Mouse (Mus musculus) thymus, postnatal 4 days (tissue): ENCODE measurements at regions not wholly inside any gene's neighbourhood (a gene's known extent, or its start where the extent isn't known, plus 50 kb on each side); places are given as distances from the start of the nearest gene placed in this dataset.

ENCODE experiments used
- DNase-seq: peaks from one replicate; pipeline ENCODE4 v3.0.0; 2021

DNA sequence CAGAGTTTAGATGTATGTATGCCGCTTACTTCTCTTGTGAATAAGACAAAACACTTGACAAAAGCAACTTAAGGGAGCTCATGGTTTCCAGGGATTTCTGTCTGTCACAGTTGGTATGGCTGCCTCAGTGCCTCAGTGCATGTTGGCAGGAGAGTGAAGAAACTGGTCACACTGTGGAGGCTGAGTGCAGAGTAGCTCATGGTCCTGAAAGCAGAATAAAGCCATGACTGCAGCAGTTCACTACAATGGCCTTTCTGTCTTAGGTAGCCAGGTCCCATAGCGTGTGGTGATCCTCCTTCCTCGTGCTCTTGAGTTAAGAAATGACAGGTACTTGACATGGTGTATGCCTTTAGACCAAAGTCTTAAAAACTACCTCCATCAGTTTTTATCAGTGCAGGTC, 178.0 kb upstream of the Marcks start:
- DNase-seq = no peak

GRCm38 (mm10) chr10:37315804-37316203, 177.1 kb upstream of the Marcks start:
- no peak for DNase-seq

DNA sequence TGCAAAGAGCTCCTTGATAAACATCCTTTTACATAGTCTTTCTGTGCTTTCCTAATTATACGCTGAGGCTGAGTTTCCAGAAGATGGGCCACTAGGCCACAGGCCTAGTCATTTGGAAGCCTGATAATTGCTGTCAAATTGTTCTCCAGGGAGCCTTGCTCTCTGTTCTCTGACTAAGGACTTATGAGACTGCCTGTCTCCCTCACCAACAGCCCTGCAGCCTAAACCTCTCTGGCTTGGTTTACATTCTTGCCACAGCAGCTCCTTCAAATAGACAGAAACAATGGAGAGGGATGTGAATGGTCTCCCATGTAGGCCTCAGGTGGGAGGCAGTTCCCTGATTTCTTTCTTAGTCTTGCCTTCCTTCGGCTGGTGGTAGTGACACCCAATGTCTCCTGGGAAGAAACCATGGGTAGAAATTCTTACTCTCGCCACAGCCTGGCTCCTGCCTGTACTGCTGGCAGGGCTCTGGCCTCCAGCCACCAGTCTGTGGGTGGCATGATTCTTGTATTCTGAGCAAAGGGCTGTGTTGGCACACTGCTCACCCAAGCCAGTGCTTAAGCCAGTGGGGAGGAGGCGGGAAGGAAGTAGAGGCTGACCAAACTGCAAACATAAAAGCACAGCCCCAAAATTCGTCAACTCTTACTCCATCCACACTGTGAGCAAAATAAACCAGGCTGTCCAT, 176.2 kb upstream of the Marcks start:
- no peak for DNase-seq

DNA sequence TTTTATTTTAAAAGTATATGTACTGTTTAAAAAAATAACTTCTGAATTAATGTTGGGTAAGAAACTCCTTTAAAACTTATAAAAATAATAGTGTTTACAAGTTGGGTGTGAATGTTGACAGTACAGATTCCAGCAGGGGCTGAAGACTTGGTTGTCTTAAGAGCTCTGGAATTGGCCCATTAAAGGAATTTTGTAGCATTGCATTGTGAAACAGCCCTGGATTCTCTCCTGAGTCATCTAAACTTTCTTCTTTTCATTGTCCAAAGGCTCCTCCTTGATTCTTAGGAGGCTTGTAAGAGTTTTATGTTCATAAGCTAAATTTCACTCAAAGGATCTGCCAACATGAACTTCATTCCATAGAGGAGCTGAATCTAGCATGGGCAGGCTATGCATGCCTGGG, 174.7 kb upstream of the Marcks start:
- no peak for DNase-seq

GRCm38 (mm10) chr10:37310266-37310945, 171.7 kb upstream of the Marcks start:
- no peak for DNase-seq

DNA sequence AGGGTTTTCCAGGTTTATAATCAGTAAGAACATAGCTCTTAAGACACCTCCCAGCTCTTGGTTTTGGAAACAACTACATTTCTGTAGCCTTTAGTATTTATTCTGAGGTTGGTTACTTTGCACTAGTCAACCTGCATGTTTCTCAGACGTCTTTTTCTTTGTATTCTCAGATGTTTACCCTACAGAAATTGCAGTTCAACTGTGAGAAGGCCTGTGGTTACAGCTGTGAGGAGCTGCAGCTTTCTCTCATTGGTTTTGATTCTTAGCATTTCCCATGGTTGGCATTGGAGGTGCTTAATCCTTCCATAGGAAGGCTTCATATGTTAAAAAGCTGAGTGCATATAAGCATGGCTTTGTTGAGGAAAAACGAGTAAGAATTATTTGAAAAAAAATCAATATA, 165.9 kb upstream of the Marcks start:
- DNase-seq = no peak

GRCm38 (mm10) chr10:37300181-37300889, 161.6 kb upstream of the Marcks start:
- no peak for DNase-seq

DNA sequence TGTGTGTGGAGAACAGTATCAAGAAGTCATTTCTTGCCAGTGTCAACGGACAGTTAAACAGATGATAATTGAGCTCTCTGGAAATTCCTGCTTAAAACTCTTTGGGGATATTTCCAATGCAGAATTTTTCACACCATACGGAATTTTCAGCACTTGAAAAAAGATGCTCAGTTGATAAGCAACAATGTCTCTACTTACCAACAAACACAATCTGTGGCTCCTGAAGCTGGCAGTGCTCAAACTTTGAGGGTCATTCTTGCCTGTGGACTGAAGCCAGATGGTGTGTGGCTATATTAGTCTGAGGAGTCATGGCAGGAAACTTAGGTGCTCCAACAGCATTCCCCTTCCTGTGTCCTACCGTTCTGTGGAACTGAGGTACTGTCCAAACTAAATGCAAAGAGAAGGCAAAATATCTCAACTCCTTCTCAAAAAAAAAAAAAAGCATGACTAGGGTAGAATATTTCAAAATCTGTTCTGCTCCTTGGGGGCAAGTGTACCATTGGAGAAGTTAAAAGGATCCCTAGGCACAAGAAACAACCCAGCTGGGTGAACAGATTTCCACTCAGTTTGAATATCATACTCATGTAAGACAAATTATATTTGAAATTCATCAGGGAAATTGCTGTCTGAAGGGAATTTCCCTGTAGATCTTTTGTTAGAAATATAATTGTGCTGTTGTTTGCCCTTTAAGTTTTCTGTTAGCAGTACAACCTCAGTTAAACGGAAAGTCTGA, 160.1 kb upstream of the Marcks start:
- DNase-seq = no peak

- DNase-seq = no peak
Measured at GRCm38 (mm10) chr10:37294231-37294630, 155.5 kb upstream of the Marcks start.

DNA sequence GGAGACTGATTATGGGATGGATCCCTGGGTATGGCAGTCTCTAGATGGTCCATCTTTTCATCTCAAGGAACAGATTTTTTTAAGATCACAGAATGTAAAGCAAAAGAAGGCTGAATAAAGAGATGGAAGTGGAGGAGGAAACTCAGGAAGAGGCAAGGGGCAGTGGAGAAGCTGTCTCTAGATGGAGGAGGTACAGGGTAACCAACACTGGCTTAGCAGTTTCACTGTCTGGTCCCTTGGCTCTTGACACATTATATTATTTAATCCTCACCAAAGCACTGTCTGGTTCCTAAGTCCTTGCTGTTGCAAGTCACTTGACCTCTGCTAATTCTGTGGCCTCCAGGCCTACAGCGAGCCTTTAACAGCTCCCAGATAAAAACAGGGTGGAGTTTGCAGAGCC, 154.6 kb upstream of the Marcks start:
- DNase-seq = no peak

DNA sequence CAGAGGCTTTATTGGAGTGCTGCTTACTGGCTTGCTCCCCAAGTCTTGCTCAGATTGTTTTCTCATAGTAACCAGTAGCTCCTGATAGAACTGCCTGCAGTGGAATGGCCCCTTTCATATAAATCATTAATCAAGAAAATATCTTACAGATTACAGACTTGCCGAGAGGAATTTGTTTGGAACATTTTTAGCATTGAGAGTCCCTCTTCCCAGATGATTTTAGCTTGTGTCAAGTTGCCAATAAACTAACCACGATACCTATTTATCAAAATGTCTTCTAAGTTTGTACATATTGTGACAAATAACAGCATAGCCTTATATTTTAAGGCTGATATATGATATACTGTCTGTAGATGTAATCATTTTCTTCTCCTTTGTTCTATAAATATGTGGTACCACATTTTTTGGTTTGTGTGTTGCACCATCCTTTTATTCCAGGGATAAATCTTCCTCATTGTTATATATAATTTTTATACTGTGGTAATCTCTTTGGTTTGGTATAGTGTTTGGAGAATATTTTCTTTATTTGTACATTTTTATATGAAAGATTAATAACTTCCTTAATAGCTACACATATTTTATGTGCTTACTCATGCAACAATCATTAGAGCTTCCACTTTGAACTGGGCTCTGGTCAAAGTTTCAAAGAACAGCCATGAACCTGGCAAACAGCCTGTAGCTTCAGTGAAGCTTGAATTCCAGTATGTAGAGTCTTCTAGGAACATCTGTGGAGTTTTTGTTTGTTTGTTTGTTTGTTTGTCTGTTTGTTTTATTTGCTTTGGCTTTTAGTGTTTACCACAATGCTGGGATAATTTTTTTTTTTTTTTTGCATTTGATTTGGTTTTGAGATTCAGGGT, 153.1 kb upstream of the Marcks start:
- DNase-seq = no peak

DNA sequence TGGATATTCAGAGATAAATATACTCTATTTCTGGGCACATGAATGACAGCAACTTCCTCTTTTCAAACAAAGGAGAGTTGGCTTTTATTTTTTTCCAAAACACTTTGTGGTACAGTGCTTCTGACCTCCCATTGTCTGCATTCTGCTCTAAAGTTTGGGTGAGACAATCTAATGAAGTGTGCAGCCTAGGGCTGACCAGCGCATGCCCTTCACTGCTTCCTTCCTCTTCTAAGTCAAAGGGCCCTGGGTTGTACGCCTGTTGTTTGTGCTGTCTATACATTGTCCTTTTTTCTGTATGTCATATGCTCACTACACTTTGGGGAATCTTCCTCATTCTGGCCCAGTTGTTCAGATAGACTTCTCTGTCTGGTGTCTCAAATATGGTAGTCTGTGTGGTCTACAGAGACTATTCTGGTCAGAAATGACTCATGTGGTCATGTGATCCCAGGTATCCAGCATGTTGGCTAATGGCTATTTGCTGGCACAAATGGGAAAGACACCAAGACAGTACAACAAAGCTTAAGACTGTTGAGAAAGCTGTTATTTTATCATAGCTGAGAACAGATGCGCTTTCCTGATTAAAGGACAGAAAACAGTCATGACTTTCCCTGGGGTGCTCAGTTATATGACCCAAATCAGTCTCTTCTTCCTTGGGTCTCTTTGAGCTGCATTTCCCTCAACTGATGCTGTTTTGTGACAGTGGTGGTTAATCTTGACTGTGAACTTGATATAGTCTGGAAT, 151.4 kb upstream of the Marcks start:
- DNase-seq = no peak

- no peak for DNase-seq
Measured at GRCm38 (mm10) chr10:37286305-37286704, 147.6 kb upstream of the Marcks start.

GRCm38 (mm10) chr10:37282951-37283350, 144.2 kb upstream of the Marcks start:
- DNase-seq = no peak

DNA sequence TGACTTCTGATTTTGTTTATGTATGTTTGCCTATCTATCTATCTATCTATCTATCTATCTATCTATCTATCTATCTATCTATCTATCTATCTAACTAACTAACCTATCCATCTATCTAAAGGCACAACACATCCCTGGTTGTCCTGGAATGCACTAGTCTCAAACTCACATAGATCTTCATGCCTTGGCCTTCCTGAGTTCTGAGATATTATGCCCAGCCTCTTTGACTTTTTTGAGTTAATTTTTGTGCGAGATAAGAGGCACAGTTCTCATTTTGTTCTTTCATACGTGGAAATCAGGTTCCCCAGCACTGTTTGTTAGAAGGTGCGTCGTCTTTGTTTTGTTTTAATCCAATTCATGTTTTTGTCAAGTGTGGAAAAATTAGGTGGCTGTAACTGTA, 142.1 kb upstream of the Marcks start:
- DNase-seq = no peak

GRCm38 (mm10) chr10:37280150-37280820, 141.6 kb upstream of the Marcks start:
- no peak for DNase-seq

GRCm38 (mm10) chr10:37279316-37279715, 140.6 kb upstream of the Marcks start:
- DNase-seq = no peak

- DNase-seq = no peak
Measured at GRCm38 (mm10) chr10:37275857-37276256, 137.1 kb upstream of the Marcks start.

- DNase-seq = no peak
Measured at GRCm38 (mm10) chr10:37275271-37275670, 136.6 kb upstream of the Marcks start.

DNA sequence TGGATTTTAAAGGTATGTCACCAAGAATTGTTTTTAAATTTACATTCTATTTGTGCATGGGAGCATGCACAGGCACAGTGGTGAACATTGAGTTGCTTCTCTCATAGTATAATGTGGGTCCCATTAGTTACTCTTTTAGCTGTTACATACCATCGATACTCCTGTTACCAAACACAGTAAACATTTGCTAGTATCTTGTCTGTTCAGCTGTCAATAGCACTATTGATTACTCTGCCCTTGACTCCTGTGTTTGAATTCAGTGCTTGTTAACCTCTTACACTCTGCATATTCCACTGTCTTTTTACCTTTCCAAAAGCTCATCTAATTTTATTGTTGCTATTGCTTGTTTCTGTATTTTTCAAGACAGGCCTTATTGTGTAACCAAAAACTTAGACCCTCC, 133.2 kb upstream of the Marcks start:
- DNase-seq = no peak
